ENCODE assay signal across 17 mouse cellular contexts in the genomic region with DNA sequence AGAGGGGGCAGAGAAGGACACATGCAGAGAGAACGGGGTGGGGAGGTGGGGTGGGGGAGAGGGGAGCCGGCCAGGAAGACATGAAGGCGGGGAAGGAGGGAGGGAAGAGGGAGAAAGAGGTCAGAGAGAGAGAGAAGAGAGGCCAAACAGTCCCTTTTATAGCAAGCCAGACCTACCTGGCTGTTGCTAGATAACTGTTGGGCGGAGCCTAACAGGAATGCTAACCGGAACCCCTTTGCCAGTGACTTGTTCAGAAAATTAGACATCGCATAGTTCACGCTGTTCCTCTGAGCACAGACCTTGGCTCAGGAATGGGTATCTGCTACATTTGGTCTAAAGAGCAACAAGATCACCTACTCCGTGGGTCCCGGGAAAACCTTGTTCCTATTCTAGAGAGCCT. TPM values are rescaled to one million over a fixed set of nuclear protein-coding genes. Genes with fewer than 3 reads are reported as not detected.
DNase-seq lines count a peak whose midpoint lies in the region; ATAC-seq and TF ChIP-seq lines count a peak whose summit lies in the region.
"Had no signal": no experiment of that assay in that cellular context is flagged by ENCODE, and none has a peak within 500 bp of the region (broad histone marks: within the 10 kb centered on the region; RNA-seq: fewer than 3 reads in every experiment).

No protein-coding gene starts in this region.

- no peak for ATAC-seq in heart, embryonic 12.5 days (ENCODE audit: insufficient number of reproducible peaks, low FRiP score)
- no peak for ATAC-seq in stomach, embryonic 15.5 days (ENCODE audit: insufficient read depth, low FRiP score, low read depth)
- ATAC-seq in midbrain, embryonic 16.5 days = no peak
- ATAC-seq: forebrain, embryonic 13.5 days had no signal

- in situ Hi-C loops in ES-E14 (cut with MboI; ENCODE audit: low sequenced_read_pairs in 2 of 2, unreplicated experiment in 2 of 2) = no loop called here

- 0 out of 2 replicates have a peak, but pooled peaks cover 8% of the 10 kb centered on the region for H3K4me1 ChIP-seq in heart, embryonic 12.5 days (replicated peaks)
- H3K4me1 ChIP-seq in lung, adult 2 months (ENCODE audit: control insufficient read depth, insufficient read depth, low read length) = no peaks in the 10 kb centered on the region
- peaks cover 5 to 9% of the 10 kb centered on the region in 2 experiments; a peak in 3 of 4 replicates for H3K4me1 ChIP-seq in ES-E14 (ENCODE audit: control insufficient read depth in 2 of 2, insufficient read depth in 2 of 2, low read length in 2 of 2, poor library complexity in 1 of 2)
- no peaks in the 10 kb centered on the region for H3K4me1 ChIP-seq in stomach, embryonic 15.5 days
- no peaks in the 10 kb centered on the region for H3K4me1 ChIP-seq in midbrain, embryonic 16.5 days (ENCODE audit: control insufficient read depth, insufficient read depth, low read length)
- H3K4me1 ChIP-seq: forebrain, embryonic 13.5 days; hindbrain, embryonic 10.5 days; neural tube, embryonic 13.5 days had no signal

- no peak for DNase-seq in heart, adult 8-10 months (ENCODE audit: low spot score)
- no peak for DNase-seq in lung, adult 2 months
- no peak for DNase-seq in lung, postnatal 14 days
- no peak for DNase-seq in ES-E14 (ENCODE audit: low read depth, low spot score)
- DNase-seq in adrenal gland, adult 18-20 months (ENCODE audit: low spot score in 2 of 2) = no peak
- DNase-seq: adrenal gland, postnatal 25 days; cerebellum, postnatal 14 days; gastrocnemius, postnatal 36 days; thymus, postnatal 14 days had no signal

- no peak for TF ChIP-seq POLR2A in lung, adult 2 months (IDR thresholded peaks at IDR 0.05; ENCODE audit: borderline replicate concordance, extremely low read depth, low read depth, low read length)

- TF ChIP-seq CTCF in lung, adult 2 months (IDR thresholded peaks at IDR 0.05; ENCODE audit: insufficient read depth, low read length) = no peak

- H3K27ac ChIP-seq in heart, embryonic 12.5 days (ENCODE audit: poor library complexity, severe bottlenecking) = no peak overlapping the region
- peak overlapping the region; percentile 65 for H3K27ac ChIP-seq in ES-E14 (ENCODE audit: insufficient read depth, low read depth, low read length, poor library complexity, severe bottlenecking)
- H3K27ac ChIP-seq in stomach, embryonic 15.5 days = no peak overlapping the region
- no peak overlapping the region for H3K27ac ChIP-seq in midbrain, embryonic 16.5 days (ENCODE audit: low read length)
- H3K27ac ChIP-seq: forebrain, embryonic 13.5 days; hindbrain, embryonic 10.5 days; kidney, postnatal 0 days; neural tube, embryonic 13.5 days had no signal

- H3K9me3 ChIP-seq in heart, embryonic 12.5 days (replicated peaks) = 0 out of 2 replicates have a peak, but pooled peaks cover 3% of the 10 kb centered on the region
- no peaks in the 10 kb centered on the region for H3K9me3 ChIP-seq in ES-E14 (ENCODE audit: control insufficient read depth, insufficient read depth, low read depth, low read length)
- no peaks in the 10 kb centered on the region for H3K9me3 ChIP-seq in stomach, embryonic 15.5 days
- no peaks in the 10 kb centered on the region for H3K9me3 ChIP-seq in midbrain, embryonic 16.5 days (replicated peaks; ENCODE audit: control insufficient read depth, low read length, poor library complexity, severe bottlenecking)
- H3K9me3 ChIP-seq: forebrain, embryonic 13.5 days; G1E; hindbrain, embryonic 10.5 days; neural tube, embryonic 13.5 days had no signal

- 0 out of 2 replicates have a peak, but pooled peaks cover 6% of the 10 kb centered on the region for H3K27me3 ChIP-seq in heart, embryonic 12.5 days (replicated peaks)
- no peaks in the 10 kb centered on the region for H3K27me3 ChIP-seq in stomach, embryonic 15.5 days (replicated peaks)
- H3K27me3 ChIP-seq in midbrain, embryonic 16.5 days (ENCODE audit: control insufficient read depth, insufficient read depth, low read depth, low read length) = no peaks in the 10 kb centered on the region
- H3K27me3 ChIP-seq: forebrain, embryonic 13.5 days; neural tube, embryonic 13.5 days had no signal

- H3K9ac ChIP-seq in heart, embryonic 12.5 days = no peak overlapping the region
- H3K9ac ChIP-seq in ES-E14 (ENCODE audit: insufficient read depth, low read depth, low read length, poor library complexity, severe bottlenecking) = peak overlapping the region; percentile 64
- no peak overlapping the region for H3K9ac ChIP-seq in stomach, embryonic 15.5 days
- no peak overlapping the region for H3K9ac ChIP-seq in midbrain, embryonic 16.5 days (ENCODE audit: low read depth, low read length)
- H3K9ac ChIP-seq: forebrain, embryonic 13.5 days; neural tube, embryonic 13.5 days had no signal

- 45% methylated on average over 9 of the region's 9 CpGs for WGBS in heart, embryonic 12.5 days
- 50% methylated on average over 9 of the region's 9 CpGs for WGBS in lung, adult 2 months
- 47% methylated on average over 9 of the region's 9 CpGs for WGBS in stomach, embryonic 15.5 days
- 62% methylated on average over 9 of the region's 9 CpGs for WGBS in midbrain, embryonic 16.5 days

- peak overlapping the region; percentile 19; the same call in 1 of the 2 replicates for H3K4me2 ChIP-seq in heart, embryonic 12.5 days
- H3K4me2 ChIP-seq in stomach, embryonic 15.5 days = peak overlapping the region; percentile 37; the same call in 1 of the 2 replicates
- no peak overlapping the region for H3K4me2 ChIP-seq in midbrain, embryonic 16.5 days (ENCODE audit: low read length)
- H3K4me2 ChIP-seq: forebrain, embryonic 13.5 days; neural tube, embryonic 13.5 days had no signal

- H3K36me3 ChIP-seq in heart, embryonic 12.5 days = no peaks in the 10 kb centered on the region
- H3K36me3 ChIP-seq in ES-E14 (ENCODE audit: control insufficient read depth, insufficient read depth, low read length, poor library complexity, severe bottlenecking) = no peaks in the 10 kb centered on the region
- H3K36me3 ChIP-seq in stomach, embryonic 15.5 days = no peaks in the 10 kb centered on the region
- no peaks in the 10 kb centered on the region for H3K36me3 ChIP-seq in midbrain, embryonic 16.5 days (ENCODE audit: control insufficient read depth, insufficient read depth, low read length)
- H3K36me3 ChIP-seq: G1E; hindbrain, embryonic 10.5 days; neural tube, embryonic 13.5 days had no signal

- no peak overlapping the region for H3K4me3 ChIP-seq in heart, embryonic 12.5 days
- H3K4me3 ChIP-seq in lung, adult 2 months (replicated peaks; ENCODE audit: extremely low read depth, low read depth, low read length) = peak overlapping the region; percentile 8
- peak overlapping the region; percentile 19 to 39; a peak in 1 of 4 replicates for H3K4me3 ChIP-seq in ES-E14 (ENCODE audit: insufficient read depth in 1 of 2, low read depth in 1 of 2, low read length in 2 of 2, poor library complexity in 1 of 2, severe bottlenecking in 1 of 2)
- H3K4me3 ChIP-seq in stomach, embryonic 15.5 days (replicated peaks) = no peak overlapping the region
- H3K4me3 ChIP-seq in midbrain, embryonic 16.5 days (ENCODE audit: low read depth, low read length) = no peak overlapping the region
- H3K4me3 ChIP-seq: forebrain, embryonic 13.5 days; hindbrain, embryonic 10.5 days; neural tube, embryonic 13.5 days had no signal

TF ChIP-seq in ES-E14, 5 proteins besides CTCF, POLR2A, EP300 and RAD21:
- no peak for TF ChIP-seq CHD2 (IDR thresholded peaks at IDR 0.05; ENCODE audit: low read depth, low read length)
- no peak for TF ChIP-seq HCFC1 (IDR thresholded peaks at IDR 0.05; ENCODE audit: borderline replicate concordance, insufficient read depth, low read length)
- TF ChIP-seq ZC3H11A (IDR thresholded peaks at IDR 0.05; ENCODE audit: borderline replicate concordance, low read depth, low read length) = no peak
- TF ChIP-seq ZNF384 (IDR thresholded peaks at IDR 0.05; ENCODE audit: low read depth, low read length) = no peak
- TF ChIP-seq MAFK (IDR thresholded peaks at IDR 0.05; ENCODE audit: insufficient read depth, low read depth, low read length) = no peak
TF ChIP-seq in ES-E14: peak in this region for 0.

RNA-seq across cellular contexts. Expression of a gene that starts 6.7 kb away (rescaled TPM):
- polyA plus RNA-seq in heart, embryonic 12.5 days (2016; fragmentation: Nextera tagmentation; extraction: Ambion mirVana) = 27.3 and 29.7 TPM in 2 replicates
- total RNA-seq in heart, adult 8-10 months (2022) = 10 to 100 TPM; 19.3 to 23.8 (median 20.7) TPM
- 51.8 and 51.9 TPM in 2 replicates for polyA plus RNA-seq in lung, adult 2 months (2012; rRNA removed)
- total RNA-seq in ES-E14 (2012; rRNA removed) = 36.0 and 57.7 TPM in 2 replicates
- polyA plus RNA-seq in stomach, embryonic 15.5 days (2015; fragmentation: Nextera tagmentation; extraction: Ambion mirVana) = 22.2 and 25.6 TPM in 2 replicates
- 10 to 100 TPM; 39.5 to 44.7 TPM for total RNA-seq in adrenal gland, adult 18-20 months (2021)
- 22.6 and 26.6 TPM in 2 replicates for polyA plus RNA-seq in midbrain, embryonic 16.5 days (2015; fragmentation: Nextera tagmentation; extraction: Ambion mirVana)

Comparison
In these comparisons a context has a peak if more than half of its experiments do, and no peak if none do; other contexts are left out.
1. H3K4me3 ChIP-seq: peak in lung, adult 2 months (single experiment) and ES-E14 (2 of 2); none in heart, embryonic 12.5 days (single experiment), stomach, embryonic 15.5 days (single experiment) and midbrain, embryonic 16.5 days (single experiment).